Mouse (Mus musculus): Measurements from ENCODE around the gene Pcdh15.

GRCm38 (mm10) chr10:73828781-73829180 is 729.6 kb downstream of the Pcdh15 start:
- TF ChIP-seq FLI1 (IDR thresholded peaks at IDR 0.05; ENCODE audit: low read length) (no peak), GATA1 (IDR thresholded peaks at IDR 0.05; ENCODE audit: borderline replicate concordance, low read length) (no peak)
